In genomic region chr10:121506731-121507583, GRCm38 (mm10) we compare ENCODE assay signal across 7 mouse cellular contexts. TPM values are rescaled to one million over a fixed set of nuclear protein-coding genes. Genes with fewer than 3 reads are reported as not detected.
DNase-seq lines count a peak whose midpoint lies in the region; ATAC-seq lines count a peak whose summit lies in the region.

No protein-coding gene starts in this region.

- no peaks in the 10 kb centered on the region for H3K9me3 ChIP-seq in embryonic facial prominence, embryonic 15.5 days (replicated peaks)
- H3K9me3 ChIP-seq in hindbrain, embryonic 11.5 days (ENCODE audit: control insufficient read depth, low read length) = no peaks in the 10 kb centered on the region

- intact Hi-C loops in left cerebral cortex, postnatal 4 days (cut with DNase I) = loop anchor here (5.0 kb wide), 2 partner anchors 35 to 95 kb away; no protein-coding TSS in a partner anchor

- H3K4me3 ChIP-seq in embryonic facial prominence, embryonic 15.5 days (replicated peaks) = no peak overlapping the region
- H3K4me3 ChIP-seq in hindbrain, embryonic 11.5 days (ENCODE audit: low read depth, low read length) = no peak overlapping the region

- DNase-seq in CD8-positive naive resting alpha-beta T cell, adult 2 months (ENCODE audit: low read depth in 2 of 2, low spot score in 2 of 2) = peak; percentile 74 to 89
- peak; percentile 91 for DNase-seq in R1 (ENCODE audit: low read depth, low spot score)
- peak; percentile 60 for DNase-seq in hindbrain, embryonic 11.5 days (ENCODE audit: low spot score)
- DNase-seq in left cerebral cortex, postnatal 4 days = peak; percentile 80
- DNase-seq in mesoderm, embryonic 11.5 days (ENCODE audit: low read depth, low spot score) = peak; percentile 74
- DNase-seq in spleen, postnatal 10 days (ENCODE audit: low spot score in 2 of 2) = peak; percentile 82 to 93

- H3K36me3 ChIP-seq in embryonic facial prominence, embryonic 15.5 days = no peaks in the 10 kb centered on the region
- no peaks in the 10 kb centered on the region for H3K36me3 ChIP-seq in hindbrain, embryonic 11.5 days (ENCODE audit: control insufficient read depth, insufficient read depth, low read length)

- peaks cover 41% of the 10 kb centered on the region for H3K4me1 ChIP-seq in embryonic facial prominence, embryonic 15.5 days
- peaks cover 7% of the 10 kb centered on the region for H3K4me1 ChIP-seq in hindbrain, embryonic 11.5 days (replicated peaks; ENCODE audit: control insufficient read depth, insufficient read depth, low read length)

- H3K9ac ChIP-seq in embryonic facial prominence, embryonic 15.5 days = no peak overlapping the region
- H3K9ac ChIP-seq in hindbrain, embryonic 11.5 days (ENCODE audit: low read depth, low read length) = no peak overlapping the region

- ATAC-seq in embryonic facial prominence, embryonic 15.5 days (ENCODE audit: insufficient number of reproducible peaks, low FRiP score, low TSS enrichment, low read depth) = peak; percentile 67
- ATAC-seq in hindbrain, embryonic 11.5 days (ENCODE audit: low FRiP score) = peak; percentile 39; the same call in 1 of the 2 replicates

- WGBS in embryonic facial prominence, embryonic 15.5 days = 23% methylated on average over 29 of the region's 29 CpGs
- WGBS in hindbrain, embryonic 11.5 days = 37% methylated on average over 29 of the region's 29 CpGs

- no peaks in the 10 kb centered on the region for H3K27me3 ChIP-seq in embryonic facial prominence, embryonic 15.5 days
- no peaks in the 10 kb centered on the region for H3K27me3 ChIP-seq in hindbrain, embryonic 11.5 days (ENCODE audit: control insufficient read depth, insufficient read depth, low read length)

- H3K4me2 ChIP-seq in embryonic facial prominence, embryonic 15.5 days (replicated peaks) = peak overlapping the region; percentile 15
- H3K4me2 ChIP-seq in hindbrain, embryonic 11.5 days (replicated peaks; ENCODE audit: low read depth, low read length) = no peak overlapping the region

- peak overlapping the region; percentile 87 for H3K27ac ChIP-seq in embryonic facial prominence, embryonic 15.5 days (replicated peaks)
- peak overlapping the region; percentile 54 for H3K27ac ChIP-seq in hindbrain, embryonic 11.5 days (ENCODE audit: low read depth, low read length)

RNA-seq across cellular contexts. Expression of gene Rassf3, which starts 30.8 kb away (rescaled TPM):
- polyA plus RNA-seq in embryonic facial prominence, embryonic 15.5 days (2015; fragmentation: Nextera tagmentation; extraction: Ambion mirVana) = 20.3 and 21.0 TPM in 2 replicates
- 7.0 and 8.1 TPM in 2 replicates for polyA plus RNA-seq in hindbrain, embryonic 11.5 days (2014; fragmentation: Nextera tagmentation; extraction: Ambion mirVana)
- total RNA-seq in left cerebral cortex, postnatal 4 days (2021) = 10 to 100 TPM; 17.4 to 22.9 TPM
